Mouse (Mus musculus) brain, embryonic 18.5 days (tissue): ENCODE data around the gene Fam166a.
"Not testable (repeated sequence)": the region's sequence is repeated elsewhere in the genome, so short reads cannot be mapped to it uniquely, and the experiment has no call there.

Experiments used
- DNase-seq: peaks from one replicate; pipeline ENCODE4 v3.0.0-alpha.2; 2012; ENCODE audit warnings: low read depth, low spot score

Fam166a gene

GRCm38 (mm10) chr2:25242101-25242506 is 23.6 kb downstream of the Fam166a start, which contains the start of the genes Rnf208 and Cysrt1:
Gene Rnf208, plus strand, starts transcription at chr2:25242255.
Gene Cysrt1, minus strand, starts transcription at chr2:25242452.
- DNase-seq: no peak

GRCm38 (mm10) chr2:25243342-25243741 is 24.8 kb downstream of the Fam166a start:
- no peak for DNase-seq

GRCm38 (mm10) chr2:25244144-25244543 is 25.6 kb downstream of the Fam166a start:
- no peak for DNase-seq

GRCm38 (mm10) chr2:25246183-25247072 is 27.9 kb downstream of the Fam166a start, which contains the start of gene AL732309.1:
Gene AL732309.1, minus strand, starts transcription at chr2:25246863.
- no peak for DNase-seq

- DNase-seq: no peak
Observed at GRCm38 (mm10) chr2:25252331-25252730, 33.8 kb downstream of the Fam166a start.

- DNase-seq: peak; percentile 83
Observed at GRCm38 (mm10) chr2:25255284-25255779, 36.8 kb downstream of the Fam166a start, which contains the start of gene Tmem203. Gene Tmem203, plus strand, starts transcription at chr2:25255439.

- not testable (repeated sequence) for DNase-seq
Observed at GRCm38 (mm10) chr2:25256443-25257109, 38.0 kb downstream of the Fam166a start.

- DNase-seq: not testable (repeated sequence)
Observed at GRCm38 (mm10) chr2:25257250-25257649, 38.7 kb downstream of the Fam166a start.

GRCm38 (mm10) chr2:25258887-25259286 is 40.3 kb downstream of the Fam166a start:
- no peak for DNase-seq

GRCm38 (mm10) chr2:25261870-25262269 is 43.3 kb downstream of the Fam166a start:
- no peak for DNase-seq

GRCm38 (mm10) chr2:25262291-25262767 is 43.8 kb downstream of the Fam166a start, which contains the start of gene Tprn:
Gene Tprn, plus strand, starts transcription at chr2:25262618.
- peak; percentile 95 for DNase-seq

GRCm38 (mm10) chr2:25262795-25263622 is 44.5 kb downstream of the Fam166a start:
- no peak for DNase-seq

GRCm38 (mm10) chr2:25263623-25264285 is 45.2 kb downstream of the Fam166a start:
- DNase-seq: no peak

- no peak for DNase-seq
Observed at GRCm38 (mm10) chr2:25264286-25264660, 45.7 kb downstream of the Fam166a start.

GRCm38 (mm10) chr2:25264851-25265250 is 46.3 kb downstream of the Fam166a start:
- no peak for DNase-seq

GRCm38 (mm10) chr2:25265897-25266656 is 47.5 kb downstream of the Fam166a start:
- DNase-seq: no peak

- no peak for DNase-seq
Observed at GRCm38 (mm10) chr2:25266720-25267119, 48.2 kb downstream of the Fam166a start.

GRCm38 (mm10) chr2:25267241-25267640 is 48.7 kb downstream of the Fam166a start:
- no peak for DNase-seq

GRCm38 (mm10) chr2:25267746-25268309 is 49.3 kb downstream of the Fam166a start:
- no peak for DNase-seq
